Mouse (Mus musculus) lung, postnatal 0 days (tissue): Measurements from ENCODE around the gene Cyp27b1.

Experiments
- CTCF ChIP-seq: IDR thresholded peaks from 2 replicates; pipeline ENCODE4 v1.5.1; 2016; ENCODE audit warnings: antibody characterized with exemption, mild to moderate bottlenecking
- EP300 ChIP-seq: IDR thresholded peaks from 2 replicates; pipeline ENCODE4 v1.6.1; 2016; ENCODE audit warnings: antibody characterized with exemption, mild to moderate bottlenecking, control low read depth

- no peak for TF ChIP-seq CTCF
- TF ChIP-seq EP300 = no peak
Observed at GRCm38 (mm10) chr10:127099191-127099590, 51.1 kb downstream of the Cyp27b1 start.
